Mouse (Mus musculus) heart, embryonic 15.5 days (tissue): ENCODE measurements at regions not wholly inside any gene's neighbourhood (a gene's known extent, or its start where the extent isn't known, plus 50 kb on each side); places are given as distances from the start of the nearest gene placed in this dataset.
"Not testable (repeated sequence)": the region's sequence is repeated elsewhere in the genome, so short reads cannot be mapped to it uniquely, and the experiment has no call there.

Experiments
- ATAC-seq: fragments of 200-750 bp; cut with Nextera tagmentation; replicated peaks from 2 replicates; pipeline ENCODE4 v1.8.0; 2017; ENCODE audit warnings: low read depth, moderate TSS enrichment; ENCODE audit not compliant: insufficient number of reproducible peaks, insufficient read depth, low FRiP score
- H3K27ac ChIP-seq: fragments of 300-500 bp; sonication (generic); 2 replicates; pipeline ENCODE4 v1.5.1; 2015; ENCODE audit warnings: mild to moderate bottlenecking, inconsistent platforms
- H3K27me3 ChIP-seq: fragments of 300-500 bp; sonication (generic); 2 replicates; pipeline ENCODE4 v1.6.1; 2015; ENCODE audit warnings: inconsistent platforms
- H3K36me3 ChIP-seq: fragments of 300-500 bp; sonication (generic); 2 replicates; pipeline ENCODE4 v1.6.1; 2015; ENCODE audit warnings: mild to moderate bottlenecking, inconsistent platforms
- H3K4me1 ChIP-seq: fragments of 300-500 bp; sonication (generic); replicated peaks from 2 replicates; pipeline ENCODE4 v1.6.1; 2015; ENCODE audit warnings: inconsistent platforms
- H3K4me2 ChIP-seq: fragments of 300-500 bp; sonication (generic); 2 replicates; pipeline ENCODE4 v1.6.1; 2015; ENCODE audit warnings: inconsistent platforms, mild to moderate bottlenecking, moderate library complexity
- H3K4me3 ChIP-seq: fragments of 300-500 bp; sonication (generic); 2 replicates; pipeline ENCODE4 v1.5.1; 2015; ENCODE audit warnings: mild to moderate bottlenecking, inconsistent platforms
- H3K9ac ChIP-seq: fragments of 300-500 bp; sonication (generic); 2 replicates; pipeline ENCODE4 v1.6.1; 2015; ENCODE audit warnings: mild to moderate bottlenecking, inconsistent platforms
- H3K9me3 ChIP-seq: fragments of 300-500 bp; sonication (generic); replicated peaks from 2 replicates; pipeline ENCODE4 v1.6.1; 2016; ENCODE audit warnings: inconsistent platforms
- WGBS: fragments of 180-500 bp; shearing (Covaris S2); methylation state at CpG from one replicate; pipeline ENCODE4 v1.1.7; 2015; ENCODE audit warnings: mixed read lengths; 5-methylcytosine and 5-hydroxymethylcytosine counted together

GRCm38 (mm10) chr10:123888681-123889172, 624.9 kb downstream of the Fam19a2 start:
- no peak overlapping the region for H3K27ac ChIP-seq
- 70% methylated on average over 3 of the region's 3 CpGs for WGBS
- ATAC-seq = no peak

GRCm38 (mm10) chr10:123919054-123919453, 655.3 kb downstream of the Fam19a2 start:
- H3K4me2 ChIP-seq = no peak overlapping the region
- no peaks in the 10 kb centered on the region for H3K4me1 ChIP-seq
- no peak overlapping the region for H3K4me3 ChIP-seq
- H3K36me3 ChIP-seq = no peaks in the 10 kb centered on the region
- no peak overlapping the region for H3K9ac ChIP-seq
- H3K27me3 ChIP-seq = no peaks in the 10 kb centered on the region
- no peaks in the 10 kb centered on the region for H3K9me3 ChIP-seq
- H3K27ac ChIP-seq = no peak overlapping the region
- ATAC-seq = no peak

More at GRCm38 (mm10) chr10:123888681-123889172, 624.9 kb downstream of the Fam19a2 start:
- no peaks in the 10 kb centered on the region for H3K27me3 ChIP-seq
- no peaks in the 10 kb centered on the region for H3K9me3 ChIP-seq
- H3K4me2 ChIP-seq = no peak overlapping the region
- no peaks in the 10 kb centered on the region for H3K4me1 ChIP-seq
- H3K36me3 ChIP-seq = no peaks in the 10 kb centered on the region
- H3K4me3 ChIP-seq = no peak overlapping the region
- no peak overlapping the region for H3K9ac ChIP-seq

- Histone ChIP-seq H3K4me2 (no peak overlapping the region), H3K27ac (no peak overlapping the region), H3K36me3 (no peaks in the 10 kb centered on the region), H3K27me3 (no peaks in the 10 kb centered on the region), H3K9ac (no peak overlapping the region), H3K9me3 (no peaks in the 10 kb centered on the region), H3K4me3 (no peak overlapping the region), H3K4me1 (no peaks in the 10 kb centered on the region)
- WGBS = 44% methylated on average over 1 of the region's 1 CpGs
- ATAC-seq = no peak
Observed at GRCm38 (mm10) chr10:123929955-123930354, 666.2 kb downstream of the Fam19a2 start.

GRCm38 (mm10) chr10:123938732-123939131, 674.9 kb downstream of the Fam19a2 start:
- H3K4me1 ChIP-seq, H3K27me3 ChIP-seq, H3K36me3 ChIP-seq, H3K4me2 ChIP-seq, H3K9me3 ChIP-seq, H3K9ac ChIP-seq, H3K4me3 ChIP-seq, H3K27ac ChIP-seq, ATAC-seq: not testable (repeated sequence)
- WGBS = 84% methylated on average over 4 of the region's 4 CpGs
